Mouse (Mus musculus) megakaryocyte, embryonic 14.5 days (primary cell): ENCODE measurements around the gene Adcy5.

Experiments
- FLI1 ChIP-seq: IDR thresholded peaks from 2 replicates; pipeline ENCODE4 v1.6.1; 2012; ENCODE audit warnings: low read length, inconsistent platforms, mixed read lengths
- GATA1 ChIP-seq: IDR thresholded peaks from 3 replicates; pipeline ENCODE4 v1.6.1; 2012; ENCODE audit warnings: mixed read lengths, low read length, inconsistent platforms, borderline replicate concordance

DNA sequence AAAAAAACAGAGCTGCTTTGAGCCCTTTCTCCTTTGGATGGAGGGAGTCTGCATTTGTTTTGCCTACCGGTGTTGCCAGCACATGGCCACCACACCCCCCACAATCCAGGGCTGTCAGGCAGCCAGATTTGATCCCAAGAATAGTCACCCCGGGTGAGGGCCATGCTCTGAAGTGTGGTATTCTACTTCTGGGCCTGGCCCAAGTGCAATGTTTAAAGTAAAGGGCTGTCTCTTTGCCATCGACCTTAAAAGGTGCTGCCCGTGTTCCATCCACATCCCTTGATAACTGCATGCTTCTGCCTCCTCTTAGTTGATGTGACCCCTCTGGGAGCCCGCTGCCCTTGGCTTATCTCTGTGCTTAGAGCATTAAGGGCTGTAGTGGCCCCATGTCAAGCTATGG lies 46.6 kb downstream of the Adcy5 start:
- TF ChIP-seq GATA1 (no peak), FLI1 (no peak)
